Mouse (Mus musculus): ENCODE data around the gene Efna5.

DNA sequence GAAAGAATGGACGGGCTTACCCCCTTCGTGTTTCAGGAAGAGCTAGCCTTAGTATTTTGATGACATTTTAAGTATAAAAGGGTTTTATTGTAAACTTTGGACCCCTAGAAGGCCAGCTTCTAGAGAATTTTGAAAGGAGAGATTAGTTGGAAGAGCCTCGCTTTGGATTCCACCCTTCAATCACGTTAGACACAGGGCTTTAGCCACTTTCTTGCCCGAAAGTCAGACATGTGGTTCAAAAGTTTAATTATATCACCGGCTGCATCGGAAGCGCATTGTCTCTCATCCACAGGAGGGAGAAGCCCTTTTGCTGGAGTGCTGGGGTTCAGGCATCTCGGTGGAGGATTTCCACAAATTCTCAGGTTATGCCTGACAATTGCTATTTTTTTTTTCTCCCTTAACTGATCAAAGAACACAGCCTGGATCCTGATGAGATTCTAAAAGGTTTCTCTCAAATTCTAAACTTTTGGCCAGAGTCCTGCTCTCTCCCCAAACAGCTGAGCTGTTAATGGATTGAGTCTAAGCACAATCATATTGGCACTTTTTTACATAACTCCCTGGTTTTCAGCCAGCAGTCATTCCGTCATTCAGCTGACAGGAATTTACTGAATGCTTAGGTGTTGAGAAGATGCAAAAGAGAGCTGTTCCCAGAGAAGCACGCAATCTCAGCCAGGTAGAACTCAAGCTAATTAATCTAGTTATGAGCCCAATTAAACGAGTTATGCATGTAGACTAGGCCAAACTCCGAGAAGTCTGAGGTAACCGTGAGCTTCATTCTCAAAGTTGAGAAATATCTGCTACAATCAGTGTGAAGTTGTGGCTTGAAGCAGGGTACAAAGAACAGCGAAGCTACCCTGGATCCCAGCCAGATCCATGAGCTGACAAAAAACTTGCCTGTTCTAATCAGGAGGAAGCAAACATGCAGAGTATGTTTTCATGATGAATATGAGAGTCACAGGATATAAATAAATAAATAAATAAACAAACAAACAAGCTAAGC lies 91.5 kb downstream of the Efna5 start:
- no peak for TF ChIP-seq MYOG (IDR thresholded peaks at IDR 0.05; ENCODE audit: control insufficient read depth in 1 of 3, insufficient read depth in 1 of 3, insufficient read length in 2 of 3, low read depth in 2 of 3)
- TF ChIP-seq POLR2A (IDR thresholded peaks at IDR 0.05; ENCODE audit: insufficient read length, low read depth) = no peak
- no peak for TF ChIP-seq SRF (IDR thresholded peaks at IDR 0.05; ENCODE audit: control insufficient read depth, insufficient read length, low read depth)
- no peak for TF ChIP-seq USF1 (IDR thresholded peaks at IDR 0.05; ENCODE audit: low read depth)
- TF ChIP-seq POLR2AphosphoS2 (IDR thresholded peaks at IDR 0.05; ENCODE audit: insufficient read length, low read depth) = no peak
- no peak for TF ChIP-seq CEBPB (IDR thresholded peaks at IDR 0.05; ENCODE audit: insufficient read depth, poor library complexity, severe bottlenecking)
- no peak for TF ChIP-seq TCF12 (IDR thresholded peaks at IDR 0.05; ENCODE audit: insufficient read depth, poor library complexity, severe bottlenecking)
